Mouse (Mus musculus) midbrain, postnatal 0 days (tissue): Measurements from ENCODE around the gene Nusap1. TPM values are rescaled to one million over a fixed set of nuclear protein-coding genes. Genes with fewer than 3 reads are reported as not detected.

Source experiments
- ATAC-seq: fragments of 200-750 bp; cut with Nextera tagmentation; 2 replicates; pipeline ENCODE4 v1.8.0; 2017; ENCODE audit warnings: moderate number of reproducible peaks, mild to moderate bottlenecking, moderate TSS enrichment, moderate library complexity; ENCODE audit not compliant: low FRiP score
- DNase-seq: peaks from one replicate; pipeline ENCODE4 v3.0.0-alpha.2; 2015; ENCODE audit warnings: low spot score
- H3K27ac ChIP-seq: fragments of 300-500 bp; sonication (generic); 2 replicates; pipeline ENCODE4 v1.5.1; 2014; ENCODE audit warnings: low read depth, mild to moderate bottlenecking, low read length, mixed read lengths
- H3K27me3 ChIP-seq: fragments of 300-500 bp; sonication (generic); 2 replicates; pipeline ENCODE4 v1.6.1; 2014; ENCODE audit warnings: low read length, control low read depth, mixed read lengths; ENCODE audit not compliant: insufficient read depth
- H3K36me3 ChIP-seq: fragments of 300-500 bp; sonication (generic); 2 replicates; pipeline ENCODE4 v1.6.1; 2014; ENCODE audit warnings: low read length, control low read depth, mixed read lengths; ENCODE audit not compliant: insufficient read depth
- H3K4me1 ChIP-seq: fragments of 300-500 bp; sonication (generic); 2 replicates; pipeline ENCODE4 v1.6.1; 2014; ENCODE audit warnings: mild to moderate bottlenecking, control low read depth, antibody characterized with exemption, low read length, mixed read lengths; ENCODE audit not compliant: insufficient read depth
- H3K4me2 ChIP-seq: fragments of 300-500 bp; sonication (generic); 2 replicates; pipeline ENCODE4 v1.6.1; 2014; ENCODE audit warnings: low read depth, mild to moderate bottlenecking, low read length, mixed read lengths; ENCODE audit not compliant: poor library complexity, severe bottlenecking
- H3K4me3 ChIP-seq: fragments of 300-500 bp; sonication (generic); 2 replicates; pipeline ENCODE4 v1.5.1; 2014; ENCODE audit warnings: low read depth, mild to moderate bottlenecking, low read length, moderate library complexity
- H3K9ac ChIP-seq: fragments of 300-500 bp; sonication (generic); replicated peaks from 2 replicates; pipeline ENCODE4 v1.6.1; 2014; ENCODE audit warnings: mild to moderate bottlenecking, low read length, moderate library complexity, mixed read lengths; ENCODE audit not compliant: poor library complexity, severe bottlenecking
- H3K9me3 ChIP-seq: fragments of 300-500 bp; sonication (generic); 2 replicates; pipeline ENCODE4 v1.6.1; 2016; ENCODE audit warnings: low read length, control low read depth
- CTCF ChIP-seq: IDR thresholded peaks from 2 replicates; pipeline ENCODE4 v1.5.1; 2016; ENCODE audit warnings: antibody characterized with exemption, mild to moderate bottlenecking
- WGBS: fragments of 180-500 bp; shearing (Covaris S2); extraction: QIAGEN DNeasy Blood & Tissue Kit; methylation state at CpG from one replicate; pipeline ENCODE4 v1.1.7; 2014; 5-methylcytosine and 5-hydroxymethylcytosine counted together
- polyA plus RNA-seq: library from polyadenylated mRNA; unstranded; fragments of >200 nt; fragmentation: Nextera tagmentation; extraction: Ambion mirVana; gene quantifications from 2 replicates; pipeline ENCODE4 v1.2.1, GENCODE M21; 2015
- total RNA-seq: library from RNA; depleted of rRNA; stranded (reverse); fragments of >200 nt; gene quantifications from 2 replicates; pipeline ENCODE4 v1.2.3, GENCODE M21; 2014; rRNA removed

The Nusap1 gene
- total and polyA plus RNA-seq, 2 experiments from 2014 or later, result 4.8 to 6.3 TPM

DNA sequence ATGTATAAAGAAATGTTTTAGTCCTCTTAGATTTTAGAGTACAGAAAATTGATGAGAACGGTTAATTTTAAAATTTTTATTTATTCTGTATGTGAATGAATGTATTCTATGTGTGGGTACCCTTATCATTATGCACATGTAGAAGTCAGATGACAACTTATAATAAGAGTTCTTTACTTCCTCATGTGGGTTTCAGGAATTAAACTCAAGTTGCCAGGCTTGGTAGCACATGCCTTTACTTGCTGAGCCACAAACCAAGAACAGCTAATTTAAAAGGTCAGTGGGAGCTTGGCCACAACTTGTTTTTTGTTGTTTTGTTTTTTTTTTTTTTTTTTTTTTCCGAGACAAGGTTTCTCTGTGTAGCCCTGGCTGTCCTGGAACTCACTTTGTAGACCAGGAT lies 76.7 kb downstream of the Nusap1 start:
- H3K4me1 ChIP-seq, result no peaks in the 10 kb centered on the region
- ATAC-seq (no peak), DNase-seq (no peak)
- no peak overlapping the region for H3K4me2 ChIP-seq
- H3K27me3 ChIP-seq, result no peaks in the 10 kb centered on the region
- no peak overlapping the region for H3K9ac ChIP-seq
- 74% methylated on average over 2 of the region's 2 CpGs for WGBS
- H3K9me3 ChIP-seq, result no peaks in the 10 kb centered on the region
- no peak overlapping the region for H3K27ac ChIP-seq
- H3K4me3 ChIP-seq, result no peak overlapping the region
- TF ChIP-seq CTCF, result no peak
- no peaks in the 10 kb centered on the region; the same call in 1 of the 2 replicates for H3K36me3 ChIP-seq

- H3K9ac ChIP-seq, result no peak overlapping the region
- no peak for ATAC-seq
- no peak for TF ChIP-seq CTCF
- H3K9me3 ChIP-seq, result no peaks in the 10 kb centered on the region
- H3K27me3 ChIP-seq, result no peaks in the 10 kb centered on the region
- 81% methylated on average over 1 of the region's 1 CpGs for WGBS
- H3K4me1 ChIP-seq, result no peaks in the 10 kb centered on the region
- DNase-seq, result no peak
- no peak overlapping the region for H3K4me2 ChIP-seq
- no peaks in the 10 kb centered on the region; the same call in 1 of the 2 replicates for H3K36me3 ChIP-seq
- H3K27ac ChIP-seq, result no peak overlapping the region
- no peak overlapping the region for H3K4me3 ChIP-seq
These were observed 78.0 kb downstream of the Nusap1 start for GRCm38 (mm10) chr2:119696111-119696510.

GRCm38 (mm10) chr2:119698472-119698871 lies 80.4 kb downstream of the Nusap1 start:
- DNase-seq (no peak), ATAC-seq (no peak)
- H3K9ac ChIP-seq, result no peak overlapping the region
- 84% methylated on average over 2 of the region's 2 CpGs for WGBS
- no peaks in the 10 kb centered on the region for H3K4me1 ChIP-seq
- no peak for TF ChIP-seq CTCF
- H3K27me3 ChIP-seq, result no peaks in the 10 kb centered on the region
- no peak overlapping the region for H3K4me3 ChIP-seq
- H3K4me2 ChIP-seq, result no peak overlapping the region
- H3K27ac ChIP-seq, result no peak overlapping the region
- H3K36me3 ChIP-seq, result peaks cover under 1% of the 10 kb centered on the region; the same call in 1 of the 2 replicates
- H3K9me3 ChIP-seq, result no peaks in the 10 kb centered on the region

DNA sequence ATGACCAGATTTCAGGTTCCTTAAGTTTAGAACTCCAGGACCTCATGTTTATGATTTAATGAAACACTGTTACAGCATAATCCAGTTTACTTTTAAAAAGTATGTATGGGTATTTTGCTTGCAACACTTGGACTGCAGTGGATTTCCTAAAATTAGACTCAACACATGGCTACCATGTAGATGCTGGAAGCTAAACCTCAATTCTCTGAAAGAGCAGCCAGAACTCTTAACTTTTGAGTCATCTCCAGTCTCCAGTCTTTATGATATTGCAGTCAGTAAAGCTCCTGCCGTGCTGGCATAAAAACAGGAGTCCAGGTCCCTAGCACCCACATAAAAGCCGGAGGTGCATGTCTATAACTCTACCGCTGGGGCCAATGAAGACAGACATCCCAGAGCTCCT lies 81.9 kb downstream of the Nusap1 start:
- Histone ChIP-seq H3K27ac (no peak overlapping the region), H3K9ac (no peak overlapping the region), H3K4me3 (no peak overlapping the region), H3K4me1 (no peaks in the 10 kb centered on the region), H3K36me3 (0 out of 2 replicates have a peak, but pooled peaks cover 2% of the 10 kb centered on the region), H3K9me3 (no peaks in the 10 kb centered on the region), H3K27me3 (no peaks in the 10 kb centered on the region), H3K4me2 (no peak overlapping the region)
- no peak for ATAC-seq
- no peak for TF ChIP-seq CTCF
- 94% methylated on average over 3 of the region's 3 CpGs for WGBS
- DNase-seq, result no peak

Other genes with a start within 250 kb of the Nusap1 start
- gene Ino80, start 140.6 kb upstream of the Nusap1 start, total RNA-seq, result 13.2 and 15.0 TPM in 2 replicates
- gene Ino80, start 140.6 kb upstream of the Nusap1 start, polyA plus RNA-seq, result 2.2 and 2.4 TPM in 2 replicates
- gene Exd1, start 70.7 kb upstream of the Nusap1 start, total RNA-seq, result 0.93 and 2.3 TPM in 2 replicates
- 0.84 and 0.91 TPM in 2 replicates for gene Exd1, start 70.7 kb upstream of the Nusap1 start, polyA plus RNA-seq
- 54.7 and 69.4 TPM in 2 replicates for gene Chp1, start 70.6 kb upstream of the Nusap1 start, total RNA-seq
- gene Chp1, start 70.6 kb upstream of the Nusap1 start, polyA plus RNA-seq, result 51.0 and 51.5 TPM in 2 replicates
- gene Oip5, start 171 bp downstream of the Nusap1 start, total RNA-seq, result 3.1 and 5.2 TPM in 2 replicates
- 2.9 and 3.0 TPM in 2 replicates for gene Oip5, start 171 bp downstream of the Nusap1 start, polyA plus RNA-seq
- 17.6 and 18.1 TPM in 2 replicates for gene Ndufaf1, start 44.5 kb downstream of the Nusap1 start, total RNA-seq
- 43.6 and 44.1 TPM in 2 replicates for gene Ndufaf1, start 44.5 kb downstream of the Nusap1 start, polyA plus RNA-seq
- gene Rtf1, start 56.8 kb downstream of the Nusap1 start, total RNA-seq, result 24.4 and 27.0 TPM in 2 replicates
- 58.3 and 76.3 TPM in 2 replicates for gene Rtf1, start 56.8 kb downstream of the Nusap1 start, polyA plus RNA-seq
- 0.42 and 3.4 TPM in 2 replicates for gene Itpka, start 124.0 kb downstream of the Nusap1 start, total RNA-seq
- 0.50 and 0.57 TPM in 2 replicates for gene Itpka, start 124.0 kb downstream of the Nusap1 start, polyA plus RNA-seq
- gene Ltk, start 142.1 kb downstream of the Nusap1 start, total RNA-seq, result 8.1 and 9.9 TPM in 2 replicates
- 2.7 and 3.2 TPM in 2 replicates for gene Ltk, start 142.1 kb downstream of the Nusap1 start, polyA plus RNA-seq
- 16.0 and 20.5 TPM in 2 replicates for gene Rpap1, start 169.2 kb downstream of the Nusap1 start, total RNA-seq
- gene Rpap1, start 169.2 kb downstream of the Nusap1 start, polyA plus RNA-seq, result 11.1 and 11.4 TPM in 2 replicates
- gene Tyro3, start 179.4 kb downstream of the Nusap1 start, total RNA-seq, result 66.3 and 72.0 TPM in 2 replicates
- gene Tyro3, start 179.4 kb downstream of the Nusap1 start, polyA plus RNA-seq, result 21.3 and 21.8 TPM in 2 replicates